Mouse (Mus musculus) adrenal gland, adult 10 weeks (tissue): ENCODE results near the gene Serpina3g. TPM values are rescaled to one million over a fixed set of nuclear protein-coding genes. Genes with fewer than 3 reads are reported as not detected.

Source experiments
- polyA plus RNA-seq: library from polyadenylated mRNA; stranded (reverse); fragments of 350-450 nt; fragmentation: Illumina TruSeq; extraction: RNeasy Lipid Tissue Mini Kit (QIAGEN cat#74804); gene quantifications from one replicate; pipeline ENCODE4 v1.2.3, GENCODE M21; 2014; ENCODE audit warnings: low read depth, low replicate concordance

The Serpina3g gene
- polyA plus RNA-seq, result 3.3 TPM

DNA sequence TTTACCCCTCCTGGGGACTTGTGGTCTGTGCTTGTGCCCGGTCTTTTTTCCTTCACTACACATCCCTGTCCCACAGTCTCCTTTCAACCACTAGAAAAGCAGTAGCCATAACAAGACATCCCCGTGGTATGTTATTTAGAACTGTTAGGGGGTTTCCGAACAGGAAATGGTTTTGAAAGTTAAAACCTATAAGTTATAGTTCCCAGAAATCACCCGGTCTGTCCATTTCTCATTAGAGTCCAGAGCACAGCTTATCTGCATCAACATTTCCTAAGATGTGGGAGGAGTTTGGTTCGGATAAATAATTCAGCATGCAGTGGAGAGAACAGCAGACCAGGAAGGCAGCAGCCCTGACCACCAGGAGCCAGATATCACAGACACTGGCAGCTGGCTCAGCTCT, at the start of gene Serpina3g:
TSS of gene Serpina3g (plus strand) at position 331 of the 400 bp plus-strand sequence.

DNA sequence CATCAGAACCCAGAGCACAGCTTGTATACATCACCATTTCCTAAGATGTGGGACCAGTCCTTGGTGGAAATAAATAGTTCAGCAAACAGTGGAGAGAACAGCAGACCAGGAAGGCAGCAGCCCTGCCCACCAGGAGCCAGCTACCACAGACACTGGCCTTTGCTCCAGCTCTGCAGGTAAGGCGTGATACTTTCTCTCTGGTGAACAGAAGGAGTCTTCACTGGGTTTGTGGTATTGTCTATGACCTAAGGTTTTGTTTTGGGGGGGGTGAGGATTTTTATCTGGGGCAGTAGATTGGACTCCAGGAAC, 21.6 kb upstream of the Serpina3g start, which contains the start of gene Serpina3f:
TSS of gene Serpina3f (plus strand) at position 100 of the 309 bp plus-strand sequence.

GRCm38 (mm10) chr12:104262863-104263262, 26.8 kb downstream of the Serpina3g start, which contains the start of gene Serpina3i:
Serpina3i (plus strand) TSS chr12:104263122.

Other genes starting within 250 kb of the Serpina3g start
- gene Serpina11, start 246.3 kb upstream of the Serpina3g start, polyA plus RNA-seq, result not detected
- not detected for gene Serpina9, start 222.5 kb upstream of the Serpina3g start, polyA plus RNA-seq
- gene Serpina12, start 191.8 kb upstream of the Serpina3g start, polyA plus RNA-seq, result not detected
- gene Serpina5, start 135.1 kb upstream of the Serpina3g start, polyA plus RNA-seq, result 0.52 TPM
- gene Serpina3a, start 123.5 kb upstream of the Serpina3g start, polyA plus RNA-seq, result not detected
- 0.58 TPM for gene Serpina3b, start 108.2 kb upstream of the Serpina3g start, polyA plus RNA-seq
- gene Serpina3c, start 82.4 kb upstream of the Serpina3g start, polyA plus RNA-seq, result 9.7 TPM
- gene Serpina3f, start 21.7 kb upstream of the Serpina3g start, polyA plus RNA-seq, result 0.58 TPM
- not detected for gene Serpina3i, start 26.9 kb downstream of the Serpina3g start, polyA plus RNA-seq
- gene Serpina3j, start 78.3 kb downstream of the Serpina3g start, polyA plus RNA-seq, result not detected
- gene Serpina3k, start 102.2 kb downstream of the Serpina3g start, polyA plus RNA-seq, result 0.64 TPM
- gene Serpina3m, start 102.2 kb downstream of the Serpina3g start, polyA plus RNA-seq, result not detected
- gene Serpina3n, start 170.5 kb downstream of the Serpina3g start, polyA plus RNA-seq, result 2.9 TPM
- gene Gsc, start 237.1 kb downstream of the Serpina3g start, polyA plus RNA-seq, result not detected